Mouse (Mus musculus) C2C12 (cell line): ENCODE measurements around the gene Olfr203.
"Not testable (repeated sequence)": the region's sequence is repeated elsewhere in the genome, so short reads cannot be mapped to it uniquely, and the experiment has no call there.

Source experiments
- CEBPB ChIP-seq: IDR thresholded peaks from one replicate; pipeline ENCODE4 v1.6.1; 2011; ENCODE audit warnings: low read depth, mild to moderate bottlenecking, control low read depth, moderate library complexity
- CTCF ChIP-seq: IDR thresholded peaks from one replicate; pipeline ENCODE4 v1.5.1; 2011; ENCODE audit not compliant: control insufficient read depth, insufficient read depth, insufficient read length
- MAX ChIP-seq: IDR thresholded peaks from one replicate; pipeline ENCODE4 v1.6.1; 2011; ENCODE audit warnings: mild to moderate bottlenecking, control low read depth
- MYOD1 ChIP-seq: IDR thresholded peaks from one replicate; pipeline ENCODE4 v1.6.1; 2011; ENCODE audit warnings: low read depth; ENCODE audit not compliant: control insufficient read depth, insufficient read length
- MYOG ChIP-seq: IDR thresholded peaks from one replicate; pipeline ENCODE4 v1.6.1; 2011; ENCODE audit not compliant: control insufficient read depth, insufficient read length; ENCODE audit errors: extremely low read depth

- not testable (repeated sequence) for TF ChIP-seq CTCF, MYOD1, MYOG, CEBPB, MAX
Measured at GRCm38 (mm10) chr16:59323262-59323661, 24.6 kb downstream of the Olfr203 start.
